Mouse (Mus musculus) kidney, adult 2 months (tissue): ENCODE data around the gene Ccdc3.

Source experiments
- CTCF ChIP-seq: fragments of 200-500 bp; conservative IDR thresholded peaks from 2 replicates; pipeline ENCODE4 v1.5.1; 2011; ENCODE audit warnings: low read depth, mild to moderate bottlenecking, control low read depth, low read length, moderate library complexity, mixed read lengths; ENCODE audit not compliant: insufficient read depth, insufficient read length
- POLR2A ChIP-seq: fragments of 200-500 bp; IDR thresholded peaks from one replicate; pipeline ENCODE4 v1.6.1; 2011; ENCODE audit warnings: low read depth, low read length, control low read depth

DNA sequence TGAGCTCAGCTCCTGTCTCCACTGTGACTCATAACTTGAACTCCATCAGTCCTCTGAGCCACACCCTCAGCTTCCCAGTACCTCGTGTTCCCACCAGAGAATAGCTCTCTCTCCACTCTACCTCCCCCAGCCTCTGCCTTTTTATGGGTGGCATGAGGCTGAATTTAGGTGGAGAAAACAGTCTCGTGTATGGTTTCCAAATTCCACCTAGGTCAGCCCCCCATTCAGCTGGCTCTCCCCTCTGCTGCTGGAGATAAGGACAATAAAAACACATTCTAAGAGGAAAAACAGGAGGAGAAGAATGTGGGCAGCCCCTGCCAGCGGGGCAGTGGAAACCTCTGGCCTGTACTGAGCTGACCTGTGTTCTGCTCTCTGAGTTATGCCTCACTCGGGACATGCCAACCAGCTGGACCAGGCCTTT lies 28.4 kb downstream of the Ccdc3 start:
- TF ChIP-seq CTCF (no peak), POLR2A (no peak)
